ENCODE assay signal across 18 mouse cellular contexts in genomic region chr8:91750794-91751125, GRCm38 (mm10). TPM values are rescaled to one million over a fixed set of nuclear protein-coding genes. Genes with fewer than 3 reads are reported as not detected.
DNase-seq lines count a peak whose midpoint lies in the region; ATAC-seq lines count a peak whose summit lies in the region.
"Had no signal": no experiment of that assay in that cellular context is flagged by ENCODE, and none has a peak within 500 bp of the region (broad histone marks: within the 10 kb centered on the region; RNA-seq: fewer than 3 reads in every experiment).

No protein-coding gene starts in this region.

- DNase-seq in heart, postnatal 10 days: no peak
- DNase-seq in midbrain, embryonic 11.5 days (ENCODE audit: low spot score, missing footprints): peak; percentile 41
- peak; percentile 61 for DNase-seq in embryonic facial prominence, embryonic 14.5 days (ENCODE audit: low spot score)
- DNase-seq in right cerebral cortex, postnatal 10 days (ENCODE audit: low spot score in 2 of 2): no peak
- DNase-seq in natural killer cell, adult 2 months (ENCODE audit: low spot score in 2 of 2): no peak
- DNase-seq: adrenal gland, adult 2 months; adrenal gland, postnatal 36 days; cerebellum, adult 2 months; gastrocnemius, postnatal 10 days had no signal

- intact Hi-C loops in heart, postnatal 10 days (cut with DNase I): no loop called here

- H3K27ac ChIP-seq in heart, embryonic 13.5 days (replicated peaks): no peak overlapping the region
- H3K27ac ChIP-seq in midbrain, embryonic 11.5 days (ENCODE audit: low read depth, low read length): no peak overlapping the region
- no peak overlapping the region for H3K27ac ChIP-seq in midbrain, embryonic 15.5 days
- peak overlapping the region; percentile 56; the same call in 1 of the 2 replicates for H3K27ac ChIP-seq in embryonic facial prominence, embryonic 14.5 days (replicated peaks; ENCODE audit: low read depth, low read length)
- H3K27ac ChIP-seq: forebrain, embryonic 15.5 days; hindbrain, embryonic 13.5 days; hindbrain, postnatal 0 days had no signal

- H3K27me3 ChIP-seq in heart, embryonic 13.5 days (replicated peaks): peaks cover 10% of the 10 kb centered on the region
- no peaks in the 10 kb centered on the region for H3K27me3 ChIP-seq in midbrain, embryonic 11.5 days (ENCODE audit: control insufficient read depth, insufficient read depth, low read length)
- H3K27me3 ChIP-seq in midbrain, embryonic 15.5 days (replicated peaks): 0 out of 2 replicates have a peak, but pooled peaks cover 4% of the 10 kb centered on the region
- H3K27me3 ChIP-seq in embryonic facial prominence, embryonic 14.5 days (replicated peaks; ENCODE audit: control insufficient read depth, insufficient read depth, low read length): no peaks in the 10 kb centered on the region
- H3K27me3 ChIP-seq: CH12.LX; forebrain, embryonic 15.5 days; Patski had no signal

- ATAC-seq in heart, embryonic 13.5 days (ENCODE audit: extremely low read depth, insufficient number of reproducible peaks, low FRiP score, low TSS enrichment): no peak
- no peak for ATAC-seq in midbrain, embryonic 11.5 days (ENCODE audit: low FRiP score)
- ATAC-seq in midbrain, embryonic 15.5 days (replicated peaks): no peak
- ATAC-seq in embryonic facial prominence, embryonic 14.5 days (ENCODE audit: low read depth): no peak
- ATAC-seq: activated CD4-positive, CD25-positive, alpha-beta regulatory T cell, adult 4 months; forebrain, embryonic 15.5 days; hindbrain, postnatal 0 days; Patski had no signal

- no peak overlapping the region for H3K4me3 ChIP-seq in heart, embryonic 13.5 days
- H3K4me3 ChIP-seq in midbrain, embryonic 11.5 days (ENCODE audit: low read depth, low read length): no peak overlapping the region
- H3K4me3 ChIP-seq in midbrain, embryonic 15.5 days: no peak overlapping the region
- H3K4me3 ChIP-seq in embryonic facial prominence, embryonic 14.5 days (ENCODE audit: low read depth, low read length): no peak overlapping the region
- H3K4me3 ChIP-seq: forebrain, embryonic 15.5 days; hindbrain, embryonic 13.5 days had no signal

- peaks cover 43% of the 10 kb centered on the region for H3K4me1 ChIP-seq in heart, embryonic 13.5 days
- H3K4me1 ChIP-seq in midbrain, embryonic 11.5 days (ENCODE audit: control insufficient read depth, insufficient read depth, low read length): 0 out of 2 replicates have a peak, but pooled peaks cover 4% of the 10 kb centered on the region
- peaks cover 11% of the 10 kb centered on the region for H3K4me1 ChIP-seq in midbrain, embryonic 15.5 days
- peaks cover 27% of the 10 kb centered on the region for H3K4me1 ChIP-seq in embryonic facial prominence, embryonic 14.5 days (ENCODE audit: control insufficient read depth, insufficient read depth, low read length)

- no peak overlapping the region for H3K9ac ChIP-seq in heart, embryonic 13.5 days
- H3K9ac ChIP-seq in midbrain, embryonic 11.5 days (ENCODE audit: low read length): no peak overlapping the region
- no peak overlapping the region for H3K9ac ChIP-seq in midbrain, embryonic 15.5 days
- H3K9ac ChIP-seq in embryonic facial prominence, embryonic 14.5 days (ENCODE audit: low read depth, low read length): no peak overlapping the region
- H3K9ac ChIP-seq: forebrain, embryonic 15.5 days; hindbrain, embryonic 13.5 days had no signal

- no peaks in the 10 kb centered on the region for H3K36me3 ChIP-seq in heart, embryonic 13.5 days
- H3K36me3 ChIP-seq in midbrain, embryonic 11.5 days (ENCODE audit: control insufficient read depth, insufficient read depth, low read length): no peaks in the 10 kb centered on the region
- no peaks in the 10 kb centered on the region for H3K36me3 ChIP-seq in midbrain, embryonic 15.5 days (replicated peaks)
- no peaks in the 10 kb centered on the region for H3K36me3 ChIP-seq in embryonic facial prominence, embryonic 14.5 days (ENCODE audit: control insufficient read depth, insufficient read depth, low read length)
- H3K36me3 ChIP-seq: forebrain, embryonic 15.5 days; hindbrain, embryonic 13.5 days had no signal

- peaks cover 4% of the 10 kb centered on the region; the same call in 1 of the 2 replicates for H3K9me3 ChIP-seq in heart, embryonic 13.5 days
- H3K9me3 ChIP-seq in midbrain, embryonic 11.5 days (ENCODE audit: control insufficient read depth, low read length): no peaks in the 10 kb centered on the region
- H3K9me3 ChIP-seq in midbrain, embryonic 15.5 days: no peaks in the 10 kb centered on the region
- H3K9me3 ChIP-seq in embryonic facial prominence, embryonic 14.5 days (ENCODE audit: control insufficient read depth, low read length): no peaks in the 10 kb centered on the region
- H3K9me3 ChIP-seq: forebrain, embryonic 15.5 days; hindbrain, embryonic 13.5 days had no signal

- 0 out of 2 replicates have a peak overlapping the region, but pooled peaks have one; percentile 16 for H3K4me2 ChIP-seq in heart, embryonic 13.5 days
- no peak overlapping the region for H3K4me2 ChIP-seq in midbrain, embryonic 11.5 days
- H3K4me2 ChIP-seq in midbrain, embryonic 15.5 days: no peak overlapping the region
- no peak overlapping the region for H3K4me2 ChIP-seq in embryonic facial prominence, embryonic 14.5 days (ENCODE audit: low read depth, low read length)
- H3K4me2 ChIP-seq: forebrain, embryonic 15.5 days; hindbrain, embryonic 13.5 days had no signal

- WGBS in heart, embryonic 13.5 days: 39% methylated on average over 7 of the region's 7 CpGs
- 80% methylated on average over 7 of the region's 7 CpGs for WGBS in midbrain, embryonic 11.5 days
- WGBS in midbrain, embryonic 15.5 days: 74% methylated on average over 7 of the region's 7 CpGs
- WGBS in embryonic facial prominence, embryonic 14.5 days: 29% methylated on average over 7 of the region's 7 CpGs

RNA-seq across cellular contexts. Expression of gene Irx3, which starts 51.1 kb away (rescaled TPM):
- polyA plus RNA-seq in heart, embryonic 13.5 days (2015; fragmentation: Nextera tagmentation; extraction: Ambion mirVana): 12.8 and 14.6 TPM in 2 replicates
- 10 to 100 TPM; 33.8 to 44.3 TPM for total RNA-seq in heart, postnatal 10 days (2021)
- polyA plus RNA-seq in midbrain, embryonic 11.5 days (2014; fragmentation: Nextera tagmentation; extraction: Ambion mirVana): 38.7 and 45.1 TPM in 2 replicates
- polyA plus RNA-seq in midbrain, embryonic 15.5 days (2015; fragmentation: Nextera tagmentation; extraction: Ambion mirVana): 22.1 and 26.1 TPM in 2 replicates
- polyA plus RNA-seq in embryonic facial prominence, embryonic 14.5 days (2014; fragmentation: Nextera tagmentation; extraction: Ambion mirVana): 11.0 and 12.3 TPM in 2 replicates
- total RNA-seq: CH12.LX; hematopoietic stem cell, adult 5-6 weeks had no signal
- polyA plus RNA-seq: activated CD4-positive, CD25-positive, alpha-beta regulatory T cell, adult 4 months had no signal

Comparison
In these comparisons a context has a peak if more than half of its experiments do, and no peak if none do; other contexts are left out.
1. DNase-seq: peak in midbrain, embryonic 11.5 days (single experiment) and embryonic facial prominence, embryonic 14.5 days (single experiment); none in heart, postnatal 10 days (0 of 2), right cerebral cortex, postnatal 10 days (0 of 2) and natural killer cell, adult 2 months (0 of 2).